Mouse (Mus musculus) CD4-positive naive resting alpha-beta T cell, adult 76 days (primary cell): ENCODE results near the gene 4932438A13Rik. TPM values are rescaled to one million over a fixed set of nuclear protein-coding genes. Genes with fewer than 3 reads are reported as not detected.

Source experiments
- total RNA-seq: library from RNA; stranded (reverse); gene quantifications from one replicate; pipeline ENCODE4 v1.2.4, GENCODE M21; 2023

4932438A13Rik gene
- total RNA-seq: 341 TPM

GRCm38 (mm10) chr3:36862721-36863275 lies at the start of gene 4932438A13Rik:
4932438A13Rik (plus strand) TSS chr3:36863104.

GRCm38 (mm10) chr3:37063406-37063805 lies 200.5 kb downstream of the 4932438A13Rik start, which contains the start of gene Adad1:
Adad1 (plus strand) TSS chr3:37063527.

Other genes with a start within 250 kb of the 4932438A13Rik start
- 0.97 TPM for gene Bbs7, start 249.6 kb upstream of the 4932438A13Rik start, total RNA-seq
- gene Trpc3, start 172.9 kb upstream of the 4932438A13Rik start, total RNA-seq: not detected
- gene Adad1, start 200.4 kb downstream of the 4932438A13Rik start, total RNA-seq: not detected